7 mouse cellular contexts compared by ENCODE assay signal in genomic region chr2:155472671-155473569, GRCm38 (mm10). TPM values are rescaled to one million over a fixed set of nuclear protein-coding genes. Genes with fewer than 3 reads are reported as not detected.
DNase-seq lines count a peak whose midpoint lies in the region; ATAC-seq lines count a peak whose summit lies in the region.

No protein-coding gene starts in this region.

- H3K27ac ChIP-seq in hindbrain, embryonic 13.5 days, result peak overlapping the region; percentile 95

- DNase-seq in cerebellum, postnatal 10 days, result peak; percentile 64 to 70
- DNase-seq in frontal cortex, postnatal 36 days (ENCODE audit: low spot score in 2 of 2), result peak; percentile 43 to 48
- DNase-seq in left cerebral cortex, postnatal 14 days (ENCODE audit: low spot score in 2 of 2), result peak; percentile 20 to 37
- DNase-seq in right cerebral cortex, postnatal 14 days, result peak; percentile 41

- no peaks in the 10 kb centered on the region for H3K9me3 ChIP-seq in hindbrain, embryonic 13.5 days
- H3K9me3 ChIP-seq in megakaryocyte, embryonic 14.5 days, result no peaks in the 10 kb centered on the region

- H3K4me1 ChIP-seq in hindbrain, embryonic 13.5 days (replicated peaks), result peaks cover 37% of the 10 kb centered on the region
- H3K4me1 ChIP-seq in megakaryocyte, embryonic 14.5 days, result peaks cover 24% of the 10 kb centered on the region

- H3K9ac ChIP-seq in hindbrain, embryonic 13.5 days, result peak overlapping the region; percentile 96

- peak overlapping the region; percentile 88 for H3K4me3 ChIP-seq in hindbrain, embryonic 13.5 days
- H3K4me3 ChIP-seq in megakaryocyte, embryonic 14.5 days (replicated peaks), result peak overlapping the region; percentile 96

- under 1% methylated on average over 52 of the region's 71 CpGs for WGBS in hindbrain, embryonic 13.5 days

- no peaks in the 10 kb centered on the region for H3K36me3 ChIP-seq in hindbrain, embryonic 13.5 days
- no peaks in the 10 kb centered on the region for H3K36me3 ChIP-seq in megakaryocyte, embryonic 14.5 days (replicated peaks; ENCODE audit: low read length)

- H3K27me3 ChIP-seq in hindbrain, embryonic 13.5 days, result no peaks in the 10 kb centered on the region
- H3K27me3 ChIP-seq in megakaryocyte, embryonic 14.5 days (replicated peaks), result peaks cover under 1% of the 10 kb centered on the region

- intact Hi-C loops in left cerebral cortex, postnatal 14 days (cut with DNase I), result no loop called here

- ATAC-seq in activated CD4-positive, CD25-positive, alpha-beta regulatory T cell, adult 4 months, result peak; percentile 31
- ATAC-seq in hindbrain, embryonic 13.5 days (ENCODE audit: low FRiP score), result peak; percentile 70

- H3K4me2 ChIP-seq in hindbrain, embryonic 13.5 days, result peak overlapping the region; percentile 84

RNA-seq across cellular contexts. Expression of gene Ncoa6, which starts 0.8 kb away (rescaled TPM):
- 10 to 100 TPM; 13.0 to 13.8 TPM for polyA plus RNA-seq in activated CD4-positive, CD25-positive, alpha-beta regulatory T cell, adult 4 months (2017; shearing (Covaris generic))
- 27.9 and 32.1 TPM in 2 replicates for polyA plus RNA-seq in hindbrain, embryonic 13.5 days (2015; fragmentation: Nextera tagmentation; extraction: Ambion mirVana)
- total RNA-seq in left cerebral cortex, postnatal 14 days (2021), result 10 to 100 TPM; 60.9 to 63.8 TPM
- 8.0 and 12.2 TPM in 2 replicates for polyA plus RNA-seq in megakaryocyte, embryonic 14.5 days (2012; ENCODE audit: insufficient read depth, low replicate concordance)

RNA-seq across cellular contexts. Expression of gene Acss2, which starts 44.8 kb away (rescaled TPM):
- polyA plus RNA-seq in activated CD4-positive, CD25-positive, alpha-beta regulatory T cell, adult 4 months (2017; shearing (Covaris generic)), result 10 to 100 TPM; 13.9 to 16.4 TPM
- polyA plus RNA-seq in hindbrain, embryonic 13.5 days (2015; fragmentation: Nextera tagmentation; extraction: Ambion mirVana), result 26.6 and 29.0 TPM in 2 replicates
- 10 to 100 TPM; 46.6 to 52.7 TPM for total RNA-seq in left cerebral cortex, postnatal 14 days (2021)
- 4.9 and 10.2 TPM in 2 replicates for polyA plus RNA-seq in megakaryocyte, embryonic 14.5 days (2012; ENCODE audit: insufficient read depth, low replicate concordance)

RNA-seq across cellular contexts. Expression of gene Ggt7, which starts 45.1 kb away (rescaled TPM):
- 1 to 10 TPM; 4.6 to 8.2 TPM for polyA plus RNA-seq in activated CD4-positive, CD25-positive, alpha-beta regulatory T cell, adult 4 months (2017; shearing (Covaris generic))
- 66.3 and 73.6 TPM in 2 replicates for polyA plus RNA-seq in hindbrain, embryonic 13.5 days (2015; fragmentation: Nextera tagmentation; extraction: Ambion mirVana)
- 100 to 1,000 TPM; 112 to 120 TPM for total RNA-seq in left cerebral cortex, postnatal 14 days (2021)
- polyA plus RNA-seq in megakaryocyte, embryonic 14.5 days (2012; ENCODE audit: insufficient read depth, low replicate concordance), result 0.60 and 24.0 TPM in 2 replicates

Comparison
In these comparisons a context has a peak if more than half of its experiments do, and no peak if none do; other contexts are left out.
1. Peak in every context shown above with its lines: DNase-seq, ATAC-seq, H3K4me3 ChIP-seq and H3K27ac ChIP-seq.